Mouse (Mus musculus) forebrain, embryonic 15.5 days (tissue): ENCODE measurements at regions not wholly inside any gene's neighbourhood (a gene's known extent, or its start where the extent isn't known, plus 50 kb on each side); places are given as distances from the start of the nearest gene placed in this dataset.
"Not testable (repeated sequence)": the region's sequence is repeated elsewhere in the genome, so short reads cannot be mapped to it uniquely, and the experiment has no call there.

Experiments used
- ATAC-seq: fragments of 200-750 bp; cut with Nextera tagmentation; replicated peaks from 2 replicates; pipeline ENCODE4 v1.8.0; 2017; ENCODE audit warnings: mild to moderate bottlenecking, moderate TSS enrichment, moderate library complexity
- H3K27ac ChIP-seq: fragments of 300-500 bp; sonication (generic); replicated peaks from 2 replicates; pipeline ENCODE4 v1.5.1; 2015; ENCODE audit warnings: mild to moderate bottlenecking, inconsistent platforms
- H3K27me3 ChIP-seq: fragments of 300-500 bp; sonication (generic); 2 replicates; pipeline ENCODE4 v1.6.1; 2015; ENCODE audit warnings: inconsistent platforms
- H3K36me3 ChIP-seq: fragments of 300-500 bp; sonication (generic); 2 replicates; pipeline ENCODE4 v1.6.1; 2015; ENCODE audit warnings: mild to moderate bottlenecking, inconsistent platforms
- H3K4me1 ChIP-seq: fragments of 300-500 bp; sonication (generic); 2 replicates; pipeline ENCODE4 v1.6.1; 2015; ENCODE audit warnings: inconsistent platforms
- H3K4me2 ChIP-seq: fragments of 300-500 bp; sonication (generic); replicated peaks from 2 replicates; pipeline ENCODE4 v1.6.1; 2015; ENCODE audit warnings: mild to moderate bottlenecking, inconsistent platforms
- H3K4me3 ChIP-seq: fragments of 300-500 bp; sonication (generic); 2 replicates; pipeline ENCODE4 v1.5.1; 2015; ENCODE audit warnings: mild to moderate bottlenecking, inconsistent platforms
- H3K9ac ChIP-seq: fragments of 300-500 bp; sonication (generic); replicated peaks from 2 replicates; pipeline ENCODE4 v1.6.1; 2015; ENCODE audit warnings: mild to moderate bottlenecking, inconsistent platforms
- H3K9me3 ChIP-seq: fragments of 300-500 bp; sonication (generic); 2 replicates; pipeline ENCODE4 v1.6.1; 2016; ENCODE audit warnings: inconsistent platforms
- WGBS: fragments of 180-500 bp; shearing (Covaris S2); methylation state at CpG from one replicate; pipeline ENCODE4 v1.1.7; 2015; ENCODE audit warnings: mixed read lengths; 5-methylcytosine and 5-hydroxymethylcytosine counted together

DNA sequence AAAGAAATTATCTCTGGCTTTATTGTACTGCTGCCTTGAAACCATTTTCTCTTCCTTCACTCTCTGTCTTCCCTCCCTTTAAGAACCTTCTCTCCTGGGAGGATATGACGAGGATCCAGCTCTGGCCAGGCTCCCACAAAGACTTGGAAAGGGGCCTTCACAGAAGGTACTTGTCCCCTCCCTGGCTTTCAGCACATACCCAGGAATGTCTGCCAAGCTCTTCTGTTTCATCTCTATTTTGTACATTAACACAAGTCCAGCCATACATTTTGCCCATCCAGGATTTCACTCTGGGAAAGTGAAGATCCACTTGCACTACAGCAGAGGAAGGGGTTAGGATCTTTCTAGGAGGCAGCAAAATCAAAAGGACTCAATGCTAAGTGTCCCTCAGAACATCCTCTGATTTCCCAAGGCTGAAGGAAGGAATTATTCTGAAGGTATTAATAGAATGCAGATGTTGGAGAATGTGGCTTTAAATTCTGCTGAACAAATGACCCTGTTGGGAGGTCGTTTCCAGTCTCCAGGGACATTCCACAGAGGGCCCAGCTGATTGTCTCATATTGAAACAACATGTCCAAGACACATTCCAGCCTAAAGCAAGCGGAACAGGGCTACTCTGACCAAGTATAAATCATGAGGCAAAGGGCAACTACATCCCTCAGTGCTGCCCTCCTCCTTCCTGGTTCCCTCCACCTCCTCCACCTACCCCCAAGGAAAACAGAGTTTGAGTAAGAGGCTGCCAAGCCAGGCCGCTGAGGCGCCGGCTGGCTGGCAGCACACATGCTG lies 122.1 kb upstream of the Gm21897 start:
- 70% methylated on average over 6 of the region's 6 CpGs for WGBS
- no peaks in the 10 kb centered on the region for H3K9me3 ChIP-seq
- H3K4me2 ChIP-seq = no peak overlapping the region
- no peak overlapping the region for H3K4me3 ChIP-seq
- no peak overlapping the region for H3K27ac ChIP-seq
- H3K27me3 ChIP-seq = no peaks in the 10 kb centered on the region
- no peaks in the 10 kb centered on the region for H3K4me1 ChIP-seq
- no peaks in the 10 kb centered on the region for H3K36me3 ChIP-seq
- ATAC-seq = no peak
- no peak overlapping the region for H3K9ac ChIP-seq

DNA sequence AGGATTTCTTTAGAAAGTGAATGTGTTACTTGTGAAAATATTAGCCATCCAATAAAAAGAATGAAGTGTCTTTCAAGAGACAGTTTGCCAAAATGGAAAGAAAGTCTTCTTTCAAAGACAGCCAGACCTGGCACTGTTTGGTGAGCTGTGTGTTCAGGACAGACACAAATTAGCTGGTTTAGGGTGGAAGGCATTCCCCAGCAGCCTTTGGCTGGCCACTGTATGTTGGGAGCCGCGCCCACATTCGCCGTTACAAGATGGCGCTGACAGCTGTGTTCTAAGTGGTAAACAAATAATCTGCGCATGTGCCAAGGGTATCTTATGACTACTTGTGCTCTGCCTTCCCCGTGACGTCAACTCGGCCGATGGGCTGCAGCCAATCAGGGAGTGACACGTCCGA lies 121.3 kb upstream of the Gm21897 start:
- 91% methylated on average over 6 of the region's 12 CpGs for WGBS
- not testable (repeated sequence) for H3K9ac ChIP-seq, H3K4me3 ChIP-seq, H3K9me3 ChIP-seq, ATAC-seq, H3K4me1 ChIP-seq, H3K27me3 ChIP-seq, H3K4me2 ChIP-seq, H3K27ac ChIP-seq, H3K36me3 ChIP-seq

DNA sequence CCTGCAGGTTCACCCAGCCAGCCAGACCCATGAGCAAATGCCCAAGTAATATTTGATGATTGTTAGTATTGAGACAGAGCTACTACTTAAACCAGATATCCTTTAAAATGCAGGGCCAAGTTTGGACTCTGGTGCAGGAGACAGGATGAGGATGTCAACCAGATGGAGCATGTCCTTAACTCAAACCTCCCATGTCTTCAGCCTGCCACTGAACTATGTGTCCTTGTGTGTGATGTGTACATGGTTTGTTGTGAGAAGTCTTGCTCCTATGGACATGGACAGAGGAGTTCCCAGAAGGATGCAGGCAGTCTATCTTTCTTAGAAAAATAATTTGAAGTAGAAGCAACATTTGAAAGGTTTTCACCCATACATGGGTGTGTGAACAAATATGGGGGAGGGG lies 120.4 kb upstream of the Gm21897 start:
- Histone ChIP-seq H3K27me3 (no peaks in the 10 kb centered on the region), H3K9me3 (no peaks in the 10 kb centered on the region), H3K4me2 (no peak overlapping the region), H3K9ac (no peak overlapping the region), H3K36me3 (no peaks in the 10 kb centered on the region), H3K4me3 (no peak overlapping the region), H3K4me1 (no peaks in the 10 kb centered on the region), H3K27ac (no peak overlapping the region)
- no peak for ATAC-seq

DNA sequence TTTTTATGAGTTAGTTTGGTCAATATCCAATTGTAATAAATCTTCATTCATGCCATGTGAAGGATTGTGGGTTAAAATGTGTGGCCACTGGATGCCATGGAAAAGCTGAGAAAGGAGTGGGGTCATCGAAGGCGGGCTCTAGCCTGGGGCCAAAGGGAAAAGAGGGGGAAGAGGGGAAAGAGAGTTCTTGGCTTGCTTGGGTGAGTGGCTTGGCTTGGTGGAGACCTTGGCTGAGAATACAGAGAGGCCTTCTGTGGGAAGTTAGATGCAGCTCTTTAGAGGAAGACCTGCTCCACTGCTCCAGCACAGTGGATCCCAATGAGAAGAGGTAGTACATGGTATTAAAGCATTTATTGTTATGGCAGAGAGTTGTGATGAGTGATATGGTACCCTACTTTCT lies 101.3 kb upstream of the Gm21897 start:
- Histone ChIP-seq H3K27ac (no peak overlapping the region), H3K36me3 (no peaks in the 10 kb centered on the region), H3K4me2 (no peak overlapping the region), H3K9me3 (no peaks in the 10 kb centered on the region), H3K4me1 (no peaks in the 10 kb centered on the region), H3K27me3 (no peaks in the 10 kb centered on the region), H3K4me3 (no peak overlapping the region), H3K9ac (no peak overlapping the region)
- no peak for ATAC-seq
- 93% methylated on average over 2 of the region's 2 CpGs for WGBS

DNA sequence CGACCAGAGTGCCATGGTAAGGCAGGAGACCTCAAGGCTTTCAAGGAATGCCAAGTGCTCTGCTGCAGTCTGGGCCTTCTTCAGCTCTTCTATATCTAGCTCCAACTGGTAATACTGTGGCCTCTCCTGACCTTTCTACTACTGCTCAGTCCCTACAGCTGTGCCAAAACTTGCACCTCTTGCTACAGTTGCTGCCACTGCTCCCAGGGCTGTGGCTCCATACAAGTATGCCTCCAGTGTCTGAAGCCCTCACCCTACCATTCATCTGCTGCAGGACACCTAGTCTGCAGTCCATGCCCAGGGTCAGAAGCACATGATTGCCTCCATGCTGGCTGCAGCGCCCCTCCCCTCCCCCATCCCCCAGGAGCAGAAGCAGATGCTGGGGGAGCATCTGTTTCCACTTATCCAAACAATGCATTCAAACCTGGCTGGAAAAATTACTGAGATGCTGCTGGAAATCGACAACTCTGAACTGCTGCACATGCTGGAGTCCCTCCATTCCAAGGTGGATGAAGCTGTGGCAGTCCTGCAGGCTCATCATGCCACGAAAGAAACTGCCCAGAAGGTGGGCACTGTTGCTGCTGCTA lies 96.2 kb upstream of the Gm21897 start:
- Histone ChIP-seq H3K27ac (no peak overlapping the region), H3K4me2 (no peak overlapping the region), H3K36me3 (no peaks in the 10 kb centered on the region), H3K4me3 (no peak overlapping the region), H3K27me3 (no peaks in the 10 kb centered on the region), H3K4me1 (no peaks in the 10 kb centered on the region), H3K9ac (no peak overlapping the region), H3K9me3 (no peaks in the 10 kb centered on the region)
- WGBS = 78% methylated on average over 4 of the region's 4 CpGs
- ATAC-seq = no peak

DNA sequence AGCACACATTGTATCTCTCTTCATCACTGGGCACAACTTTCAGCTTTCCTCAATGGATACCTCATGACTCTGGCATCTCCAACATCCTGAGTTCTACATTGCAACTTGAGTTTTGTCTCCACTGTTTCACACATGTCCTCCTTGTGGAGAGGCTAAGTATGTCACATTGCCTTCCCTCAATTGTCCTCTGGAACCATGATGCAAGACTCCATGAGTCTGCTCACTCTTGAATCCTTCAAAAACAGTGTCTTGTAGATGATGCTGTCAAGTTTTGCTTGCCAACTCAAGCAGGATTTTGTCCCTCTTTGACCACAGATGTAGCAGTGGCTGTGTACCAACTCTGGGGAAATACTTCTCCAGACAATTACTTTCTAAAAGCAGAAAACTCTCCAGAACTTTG lies 79.4 kb upstream of the Gm21897 start:
- Histone ChIP-seq H3K4me2 (no peak overlapping the region), H3K36me3 (no peaks in the 10 kb centered on the region), H3K9me3 (no peaks in the 10 kb centered on the region), H3K4me3 (no peak overlapping the region), H3K9ac (no peak overlapping the region), H3K27me3 (no peaks in the 10 kb centered on the region), H3K4me1 (no peaks in the 10 kb centered on the region), H3K27ac (no peak overlapping the region)
- no peak for ATAC-seq

DNA sequence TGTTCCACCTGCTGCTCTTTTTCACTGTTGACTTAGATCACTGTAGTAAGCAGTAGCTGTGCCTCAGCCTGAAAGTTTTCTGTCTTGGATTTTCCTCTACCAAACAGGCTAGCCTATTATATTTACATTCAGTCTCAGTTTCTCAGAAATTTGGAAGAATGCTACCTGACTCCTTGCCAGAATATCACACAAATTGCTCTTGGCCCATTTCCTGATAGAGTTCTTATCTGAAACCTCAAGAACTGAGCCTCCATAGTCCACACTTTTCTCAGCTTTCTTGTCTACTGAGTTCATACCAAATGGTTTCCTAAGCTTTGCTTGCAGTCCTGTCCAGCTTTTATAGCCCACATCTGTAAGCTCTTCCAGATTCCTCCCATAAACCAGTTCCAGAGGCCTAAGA lies 78.8 kb upstream of the Gm21897 start:
- Histone ChIP-seq H3K4me3 (no peak overlapping the region), H3K9me3 (no peaks in the 10 kb centered on the region), H3K27ac (no peak overlapping the region), H3K9ac (no peak overlapping the region), H3K27me3 (no peaks in the 10 kb centered on the region), H3K4me1 (no peaks in the 10 kb centered on the region), H3K4me2 (no peak overlapping the region), H3K36me3 (no peaks in the 10 kb centered on the region)
- no peak for ATAC-seq

DNA sequence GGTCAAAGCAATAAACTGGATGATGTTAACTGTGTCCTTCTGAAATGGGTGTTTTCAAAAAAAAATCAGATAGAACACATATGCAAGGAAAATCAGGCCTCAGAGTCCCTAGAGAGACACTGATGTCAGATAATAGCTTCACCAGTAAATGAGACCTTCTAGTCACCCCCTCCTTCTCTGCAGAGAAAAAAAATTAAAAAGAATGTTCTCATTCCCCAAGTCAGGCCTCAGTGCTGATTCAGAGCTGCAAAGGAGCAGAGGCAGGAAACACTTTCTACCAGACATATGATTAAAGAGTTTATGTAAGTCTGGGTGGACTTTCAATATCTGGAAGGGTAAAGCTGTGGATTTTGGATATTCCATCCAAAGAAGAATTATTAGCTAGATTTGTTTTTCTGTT lies 67.1 kb upstream of the Gm21897 start:
- H3K9ac ChIP-seq = no peak overlapping the region
- H3K27ac ChIP-seq = no peak overlapping the region
- no peaks in the 10 kb centered on the region for H3K4me1 ChIP-seq
- H3K9me3 ChIP-seq = no peaks in the 10 kb centered on the region
- no peak for ATAC-seq
- H3K4me3 ChIP-seq = no peak overlapping the region
- H3K27me3 ChIP-seq = no peaks in the 10 kb centered on the region
- no peak overlapping the region for H3K4me2 ChIP-seq
- no peaks in the 10 kb centered on the region for H3K36me3 ChIP-seq

DNA sequence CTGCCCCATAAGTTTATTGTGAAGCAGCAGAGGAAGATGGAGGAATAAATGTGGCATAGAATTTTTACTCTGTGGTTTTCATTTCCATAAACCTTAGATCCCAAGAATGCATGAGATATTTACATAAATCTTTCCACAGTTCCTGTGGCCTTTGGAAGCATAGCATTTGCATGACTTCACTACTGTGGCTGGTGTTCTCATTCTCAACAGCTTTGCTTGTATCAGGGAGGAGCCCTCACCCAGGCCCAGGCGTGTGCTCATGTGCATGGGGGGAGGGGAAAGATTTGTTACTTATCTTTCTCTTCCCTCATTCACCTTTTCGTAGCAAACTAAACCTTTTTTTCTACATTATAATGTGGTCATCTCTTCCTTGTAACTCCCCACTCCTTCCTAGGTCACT lies 65.6 kb upstream of the Gm21897 start:
- H3K9ac ChIP-seq = no peak overlapping the region
- no peaks in the 10 kb centered on the region for H3K36me3 ChIP-seq
- H3K27me3 ChIP-seq = no peaks in the 10 kb centered on the region
- no peak for ATAC-seq
- 85% methylated on average over 2 of the region's 2 CpGs for WGBS
- H3K4me2 ChIP-seq = no peak overlapping the region
- no peaks in the 10 kb centered on the region for H3K9me3 ChIP-seq
- no peak overlapping the region for H3K27ac ChIP-seq
- H3K4me3 ChIP-seq = no peak overlapping the region
- H3K4me1 ChIP-seq = no peaks in the 10 kb centered on the region

DNA sequence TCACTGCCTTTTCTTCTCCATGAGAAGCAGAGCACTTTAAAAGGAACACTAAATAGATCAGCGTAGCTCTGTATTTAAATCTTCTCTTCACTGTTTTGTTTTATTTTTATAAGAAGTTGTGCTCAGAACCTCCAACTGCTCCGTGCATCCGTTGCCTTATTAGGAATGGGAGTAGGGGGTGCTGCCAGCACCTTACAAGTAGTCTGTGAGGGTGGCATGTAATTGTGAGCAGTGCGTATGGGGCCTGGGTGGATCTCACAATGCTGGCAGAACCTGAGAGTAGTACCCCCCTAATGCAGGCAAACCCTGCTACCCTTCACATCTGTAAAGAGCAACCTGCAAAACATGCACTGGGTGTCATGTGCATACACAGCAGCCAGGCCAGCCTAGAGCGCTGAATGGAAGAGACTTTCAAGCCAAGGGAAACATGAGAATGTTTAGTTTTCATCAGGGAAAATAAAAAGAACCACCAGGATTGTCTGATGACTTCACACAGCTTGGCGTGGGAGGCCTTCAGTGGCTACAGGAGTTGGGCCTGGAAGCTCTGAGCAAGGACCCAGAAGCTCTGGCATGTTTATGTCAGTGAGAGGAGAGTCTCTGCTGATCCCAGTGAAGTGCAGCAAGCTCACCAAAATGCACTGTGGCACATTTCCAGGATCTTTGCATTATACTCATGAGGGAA lies 64.5 kb upstream of the Gm21897 start:
- no peaks in the 10 kb centered on the region for H3K9me3 ChIP-seq
- H3K4me2 ChIP-seq = no peak overlapping the region
- no peaks in the 10 kb centered on the region for H3K27me3 ChIP-seq
- H3K9ac ChIP-seq = no peak overlapping the region
- no peak for ATAC-seq
- 88% methylated on average over 6 of the region's 6 CpGs for WGBS
- H3K36me3 ChIP-seq = no peaks in the 10 kb centered on the region
- no peaks in the 10 kb centered on the region for H3K4me1 ChIP-seq
- no peak overlapping the region for H3K4me3 ChIP-seq
- H3K27ac ChIP-seq = no peak overlapping the region

DNA sequence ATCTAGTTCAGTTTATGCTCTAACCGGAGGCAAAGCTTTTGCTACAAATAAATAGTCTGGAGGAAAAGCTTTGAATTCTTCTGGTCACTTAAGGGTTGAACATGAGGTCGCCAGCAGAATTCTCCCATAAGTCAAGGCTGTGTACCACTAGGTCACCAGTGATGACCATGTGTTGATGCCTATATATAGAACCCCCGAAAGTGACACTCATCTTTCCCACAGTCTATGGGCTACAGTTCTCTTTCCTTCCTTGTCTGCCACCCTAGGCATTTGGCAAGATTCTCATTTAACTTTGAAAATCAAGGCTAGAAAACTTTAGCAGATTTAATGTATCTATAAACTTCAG lies 63.9 kb upstream of the Gm21897 start:
- no peak overlapping the region for H3K9ac ChIP-seq
- no peaks in the 10 kb centered on the region for H3K36me3 ChIP-seq
- no peaks in the 10 kb centered on the region for H3K27me3 ChIP-seq
- H3K4me3 ChIP-seq = no peak overlapping the region
- no peak for ATAC-seq
- no peaks in the 10 kb centered on the region for H3K9me3 ChIP-seq
- no peaks in the 10 kb centered on the region for H3K4me1 ChIP-seq
- no peak overlapping the region for H3K4me2 ChIP-seq
- 85% methylated on average over 3 of the region's 3 CpGs for WGBS
- H3K27ac ChIP-seq = no peak overlapping the region

DNA sequence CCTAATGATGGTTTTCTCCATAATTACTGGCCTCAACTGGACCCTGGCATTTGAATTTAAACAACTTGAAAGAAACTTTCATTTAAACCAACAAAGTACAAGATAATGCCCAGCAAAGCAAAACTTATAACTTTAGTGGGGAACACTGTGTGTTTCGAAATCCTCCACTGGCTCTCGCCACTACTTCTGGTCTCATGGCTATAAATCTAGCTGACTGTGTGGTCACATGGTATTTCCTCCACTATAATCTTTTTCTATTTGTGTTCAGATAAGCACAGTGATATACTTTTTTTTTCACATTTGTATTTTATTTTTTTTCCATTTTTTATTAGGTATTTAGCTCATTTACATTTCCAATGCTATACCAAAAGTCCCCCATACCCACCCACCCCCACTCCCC lies 62.6 kb upstream of the Gm21897 start:
- ATAC-seq = no peak
- Histone ChIP-seq H3K9ac (no peak overlapping the region), H3K4me3 (no peak overlapping the region), H3K9me3 (no peaks in the 10 kb centered on the region), H3K36me3 (no peaks in the 10 kb centered on the region), H3K4me1 (no peaks in the 10 kb centered on the region), H3K27me3 (no peaks in the 10 kb centered on the region), H3K4me2 (no peak overlapping the region), H3K27ac (no peak overlapping the region)
- 96% methylated on average over 2 of the region's 2 CpGs for WGBS

DNA sequence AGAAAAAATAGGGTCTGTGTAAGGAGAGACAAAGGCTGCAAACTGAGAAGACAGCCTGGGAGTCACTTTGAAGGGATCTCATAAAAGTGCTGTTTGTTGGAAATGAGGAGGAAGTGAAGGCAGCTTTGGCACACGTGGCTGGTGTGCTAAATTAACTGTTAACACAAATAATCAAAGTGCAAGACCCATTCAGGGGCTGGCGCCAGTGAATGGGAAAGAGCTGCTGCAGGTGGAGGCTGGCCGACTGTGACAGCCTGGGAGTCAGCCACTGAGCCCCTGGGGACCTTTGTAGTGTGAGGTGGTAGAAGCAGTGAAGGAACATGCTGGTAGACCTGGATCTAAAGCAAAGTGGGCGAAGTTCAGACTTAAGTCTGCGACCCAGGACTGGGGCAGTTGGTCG lies 57.8 kb upstream of the Gm21897 start:
- 56% methylated on average over 6 of the region's 6 CpGs for WGBS
- H3K9me3 ChIP-seq = no peaks in the 10 kb centered on the region
- no peak overlapping the region for H3K4me3 ChIP-seq
- H3K27ac ChIP-seq = no peak overlapping the region
- no peak overlapping the region for H3K4me2 ChIP-seq
- H3K36me3 ChIP-seq = no peaks in the 10 kb centered on the region
- ATAC-seq = no peak
- H3K4me1 ChIP-seq = no peaks in the 10 kb centered on the region
- no peak overlapping the region for H3K9ac ChIP-seq
- H3K27me3 ChIP-seq = no peaks in the 10 kb centered on the region
